Mouse (Mus musculus) right cerebral cortex, adult 18-20 months (tissue): ENCODE data around the gene Ugcg.

Source experiments
- DNase-seq: peaks from one replicate; pipeline ENCODE4 v3.0.0; 2022; ENCODE audit warnings: mixed read lengths

The Ugcg gene

DNA sequence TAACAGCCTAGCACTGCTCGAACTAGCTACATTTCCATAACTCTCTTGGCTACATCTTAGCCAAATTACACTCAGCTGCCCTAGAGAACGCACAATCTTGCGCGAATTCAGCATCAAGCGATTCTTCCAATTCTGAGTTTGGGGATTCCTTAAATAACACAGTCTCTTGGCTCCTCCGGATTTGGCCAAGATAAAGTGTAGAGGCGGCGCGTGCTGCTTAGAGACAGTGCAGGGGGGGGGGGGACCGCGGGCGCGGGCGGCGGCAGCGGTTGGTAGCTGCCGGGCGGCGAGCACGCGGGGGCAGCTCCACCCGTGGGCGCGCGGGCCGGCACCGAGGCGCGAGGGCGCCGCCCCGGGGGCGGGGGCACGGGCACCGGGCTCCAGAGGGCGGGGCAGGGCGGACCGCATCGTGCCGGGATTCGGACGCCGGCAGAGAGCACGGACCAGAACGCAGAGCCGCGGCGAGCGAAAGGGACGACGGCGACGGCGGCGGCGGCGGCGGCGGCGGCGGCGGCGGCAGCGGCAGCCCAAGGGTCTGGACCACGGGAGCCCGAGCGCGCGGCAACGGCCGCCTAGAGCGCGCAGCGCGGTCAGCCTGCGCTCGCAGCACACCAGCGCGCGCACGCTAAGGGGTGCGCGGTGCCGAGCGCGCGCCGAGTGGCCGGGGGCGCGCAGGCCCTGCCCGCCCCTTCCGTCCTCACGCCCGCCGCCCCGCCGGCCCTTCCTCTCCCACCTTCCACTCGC, at the start of gene Ugcg:
Gene Ugcg (plus strand): TSS at position 456 of the 744 bp plus-strand sequence.
- peak; percentile 74 for DNase-seq

DNA sequence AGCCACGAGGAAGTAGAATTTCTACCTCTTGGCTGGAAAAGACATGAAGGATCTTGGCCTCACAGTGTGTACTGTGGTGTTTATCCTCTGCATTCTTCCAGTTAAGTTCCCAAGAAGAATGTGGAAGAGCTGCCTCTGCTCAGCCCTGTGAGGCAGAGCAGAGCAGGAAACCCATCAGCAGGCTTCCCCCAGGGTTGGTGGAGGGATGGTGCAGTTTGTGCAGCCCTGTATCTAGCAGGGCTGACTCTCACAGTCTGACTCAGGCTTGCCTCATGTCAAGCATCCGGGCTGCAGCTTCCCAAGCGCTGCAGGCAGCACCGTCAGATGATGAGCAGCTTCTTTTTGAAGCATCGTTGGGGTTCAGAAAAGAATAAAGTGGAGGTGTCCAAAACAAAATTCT, 40.0 kb upstream of the Ugcg start:
- DNase-seq = peak; percentile 1

- no peak for DNase-seq
Measured at GRCm38 (mm10) chr4:59150907-59151306, 38.1 kb upstream of the Ugcg start.

- no peak for DNase-seq
Measured at GRCm38 (mm10) chr4:59151953-59152352, 37.1 kb upstream of the Ugcg start.

DNA sequence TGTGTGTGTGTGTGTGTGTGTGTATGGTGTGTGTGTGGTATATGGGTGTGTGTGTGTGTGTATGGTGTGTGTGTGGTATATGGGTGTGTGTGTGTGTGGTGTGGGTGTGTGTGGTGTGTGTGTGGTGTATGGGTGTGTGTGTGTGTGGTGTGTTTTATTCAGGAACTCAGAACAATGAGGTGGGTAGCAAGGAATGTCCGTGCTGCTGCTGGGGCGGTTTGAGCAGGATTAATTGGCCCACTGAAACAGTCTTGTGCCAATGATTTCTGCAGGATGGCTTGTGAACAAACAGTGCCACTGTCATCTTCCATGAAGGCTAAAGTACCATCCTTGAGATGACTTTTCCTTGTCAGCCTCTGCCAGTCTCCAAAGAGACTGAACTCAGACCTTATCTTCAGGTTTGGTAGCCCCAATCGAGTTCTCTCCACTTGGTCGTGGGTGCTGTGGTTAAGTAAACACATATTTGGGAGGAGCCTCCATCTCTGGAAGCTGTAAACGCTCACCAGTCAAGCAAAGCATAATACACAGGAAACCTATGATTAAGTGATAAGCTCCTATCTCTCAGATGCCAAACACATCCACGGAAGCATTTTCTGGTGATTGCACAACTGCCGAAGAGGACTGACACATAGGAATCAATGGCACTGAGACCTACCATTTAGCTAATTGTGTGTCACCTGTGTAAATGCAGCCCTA, 32.0 kb upstream of the Ugcg start:
- no peak for DNase-seq

GRCm38 (mm10) chr4:59157654-59158053, 31.4 kb upstream of the Ugcg start:
- no peak for DNase-seq

DNA sequence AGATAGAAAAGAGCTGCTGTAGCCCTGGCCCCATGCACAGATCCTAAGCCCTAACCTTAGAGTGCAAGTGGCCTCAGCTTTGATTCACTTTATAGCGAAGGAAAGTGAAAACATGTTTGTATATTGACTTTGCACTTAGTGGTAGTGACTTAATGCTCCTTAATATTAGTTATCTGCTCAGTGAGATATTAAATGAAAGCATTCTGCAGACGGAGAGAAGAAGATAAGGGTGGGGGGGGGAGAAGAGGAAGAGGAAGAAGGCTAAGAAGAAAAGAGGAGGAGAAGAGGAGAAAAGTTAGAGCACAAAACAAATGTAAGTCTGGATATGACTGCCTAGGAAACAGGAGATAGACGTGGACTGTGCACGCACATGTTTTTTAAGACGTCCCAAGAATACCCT, 28.8 kb upstream of the Ugcg start:
- DNase-seq = no peak

GRCm38 (mm10) chr4:59160959-59161670, 27.9 kb upstream of the Ugcg start:
- no peak for DNase-seq

- no peak for DNase-seq
Measured at GRCm38 (mm10) chr4:59164034-59164433, 25.0 kb upstream of the Ugcg start.

DNA sequence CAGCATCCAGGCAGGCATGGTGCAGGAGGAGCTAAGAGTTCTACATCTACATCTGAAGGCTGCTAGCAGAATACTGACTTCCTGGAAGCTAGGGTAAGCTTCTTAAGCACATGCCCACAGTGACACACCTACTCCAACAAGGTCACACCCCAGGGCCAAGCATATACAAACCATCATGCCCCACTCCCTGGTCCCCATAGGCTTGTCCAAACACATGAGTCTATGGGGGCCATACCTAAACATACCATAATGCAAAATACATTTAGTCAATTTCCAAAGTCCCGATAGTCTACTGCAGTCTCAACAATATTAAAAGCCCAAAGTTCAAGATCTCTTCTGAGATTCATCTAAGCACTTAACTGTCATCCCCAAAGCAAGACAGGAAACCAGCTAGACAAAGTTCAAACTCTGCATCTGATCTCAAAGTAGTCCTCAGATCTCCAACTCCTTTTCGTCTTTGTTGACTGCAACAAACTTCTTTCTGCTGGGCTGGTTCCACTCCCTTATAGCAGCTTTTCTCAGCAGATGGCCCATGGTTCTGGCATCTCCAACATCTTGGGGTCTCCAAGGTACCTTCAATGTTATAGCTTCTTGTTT, 21.7 kb upstream of the Ugcg start:
- DNase-seq = no peak

GRCm38 (mm10) chr4:59169981-59170380, 19.1 kb upstream of the Ugcg start:
- DNase-seq = no peak

- DNase-seq = no peak
Measured at GRCm38 (mm10) chr4:59172616-59173015, 16.4 kb upstream of the Ugcg start.

- no peak for DNase-seq
Measured at GRCm38 (mm10) chr4:59173181-59173922, 15.7 kb upstream of the Ugcg start.

- DNase-seq = no peak
Measured at GRCm38 (mm10) chr4:59175003-59175402, 14.1 kb upstream of the Ugcg start.

- DNase-seq = no peak
Measured at GRCm38 (mm10) chr4:59175929-59176328, 13.1 kb upstream of the Ugcg start.

- DNase-seq = no peak
Measured at GRCm38 (mm10) chr4:59177566-59177965, 11.5 kb upstream of the Ugcg start.

- no peak for DNase-seq
Measured at GRCm38 (mm10) chr4:59181320-59182271, 7.5 kb upstream of the Ugcg start.

- no peak for DNase-seq
Measured at GRCm38 (mm10) chr4:59185671-59186070, 3.4 kb upstream of the Ugcg start.

DNA sequence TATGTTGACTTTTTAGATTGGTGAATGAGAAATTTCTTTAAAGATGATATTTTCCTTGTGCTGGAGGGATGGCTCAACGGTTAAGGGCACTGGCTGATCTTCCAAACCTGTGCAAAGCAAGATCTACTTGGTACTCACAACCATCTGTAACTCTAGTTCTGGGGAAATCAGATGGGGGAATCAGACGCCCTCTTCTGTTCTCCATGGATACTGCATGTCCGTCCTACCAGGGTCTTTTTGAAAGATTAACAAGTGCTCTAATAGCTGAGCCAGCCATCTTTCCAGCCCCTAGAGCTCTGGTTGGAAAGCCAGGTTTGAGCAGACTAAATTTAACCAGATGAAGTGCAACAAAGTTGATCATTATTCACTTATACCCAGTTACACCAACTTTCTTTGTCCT, 1.8 kb upstream of the Ugcg start:
- DNase-seq = no peak

- no peak for DNase-seq
Measured at GRCm38 (mm10) chr4:59188474-59188801, 619 bp upstream of the Ugcg start.

GRCm38 (mm10) chr4:59189546-59190237, 635 bp downstream of the Ugcg start:
- peak; percentile 30 for DNase-seq
